Mouse (Mus musculus) bone marrow macrophage, adult 2 months (primary cell): ENCODE results near the gene Plod3. TPM values are rescaled to one million over a fixed set of nuclear protein-coding genes. Genes with fewer than 3 reads are reported as not detected.

Experiments used
- H3K27ac ChIP-seq: 2 replicates; pipeline ENCODE4 v1.5.1; 2012; ENCODE audit warnings: low read depth, low read length; ENCODE audit not compliant: insufficient read depth
- H3K4me1 ChIP-seq: 2 replicates; pipeline ENCODE4 v1.6.1; 2012; ENCODE audit warnings: low read length; ENCODE audit not compliant: control insufficient read depth, insufficient read depth
- H3K4me3 ChIP-seq: 2 replicates; pipeline ENCODE4 v1.5.1; 2012; ENCODE audit warnings: mild to moderate bottlenecking, low read length, moderate library complexity; ENCODE audit not compliant: insufficient read depth
- CTCF ChIP-seq: IDR thresholded peaks from 2 replicates; pipeline ENCODE4 v1.5.1; 2012; ENCODE audit warnings: low read depth, mild to moderate bottlenecking, low read length, moderate library complexity
- POLR2A ChIP-seq: IDR thresholded peaks from 2 replicates; pipeline ENCODE4 v1.6.1; 2012; ENCODE audit warnings: mild to moderate bottlenecking, low read depth, low read length, borderline replicate concordance
- polyA plus RNA-seq: library from polyadenylated mRNA; stranded (reverse); fragments of >200 nt; gene quantifications from 2 replicates; pipeline ENCODE4 v1.2.4, GENCODE M21; 2012; ENCODE audit not compliant: missing spikeins, insufficient read depth, insufficient read length

The Plod3 gene
- polyA plus RNA-seq, 1 experiment: 66.7 TPM

GRCm38 (mm10) chr5:137031076-137032032 is 44.5 kb downstream of the Plod3 start:
- Histone ChIP-seq H3K4me1 (peaks cover 16% of the 10 kb centered on the region), H3K27ac (no peak overlapping the region), H3K4me3 (peak overlapping the region; percentile 64)
- TF ChIP-seq POLR2A: no peak
- no peak for TF ChIP-seq CTCF

- Histone ChIP-seq H3K4me1 (peaks cover 16% of the 10 kb centered on the region), H3K4me3 (peak overlapping the region; percentile 64), H3K27ac (no peak overlapping the region)
- no peak for TF ChIP-seq CTCF
- TF ChIP-seq POLR2A: no peak
Observed at GRCm38 (mm10) chr5:137032033-137032421, 45.2 kb downstream of the Plod3 start.

- peaks cover 16% of the 10 kb centered on the region for H3K4me1 ChIP-seq
- TF ChIP-seq POLR2A (no peak), CTCF (no peak)
- H3K4me3 ChIP-seq: peak overlapping the region; percentile 64
- peak overlapping the region; percentile 10; the same call in 1 of the 2 replicates for H3K27ac ChIP-seq
Observed at GRCm38 (mm10) chr5:137032641-137033074, 45.8 kb downstream of the Plod3 start.

GRCm38 (mm10) chr5:137036211-137036610 is 49.4 kb downstream of the Plod3 start:
- TF ChIP-seq POLR2A (no peak), CTCF (no peak)
- no peak overlapping the region for H3K27ac ChIP-seq

DNA sequence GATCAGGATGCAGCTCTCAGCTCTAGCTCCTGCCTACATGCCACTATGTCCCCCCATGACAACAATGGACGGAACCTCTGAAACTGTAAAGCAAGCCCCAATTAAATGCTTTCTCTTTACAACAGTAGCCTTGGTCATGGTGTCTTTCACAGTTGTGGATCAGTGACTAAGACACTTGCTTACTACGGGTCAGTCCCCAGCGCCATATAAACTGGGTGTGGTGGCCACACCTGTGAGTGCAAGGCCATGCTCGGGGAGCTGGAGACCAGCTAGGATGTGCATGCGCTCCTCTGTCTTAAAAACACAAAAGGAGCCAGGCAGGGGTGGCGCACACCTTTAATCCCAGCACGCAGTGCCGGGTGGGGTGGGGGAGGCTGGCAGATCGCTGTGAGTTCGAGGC is 52.6 kb downstream of the Plod3 start:
- H3K4me1 ChIP-seq: no peaks in the 10 kb centered on the region
- no peak overlapping the region for H3K27ac ChIP-seq
- no peak overlapping the region for H3K4me3 ChIP-seq
- no peak for TF ChIP-seq CTCF
- no peak for TF ChIP-seq POLR2A

More at GRCm38 (mm10) chr5:137036211-137036610, 49.4 kb downstream of the Plod3 start:
- Histone ChIP-seq H3K4me3 (no peak overlapping the region), H3K4me1 (peaks cover 11% of the 10 kb centered on the region)

GRCm38 (mm10) chr5:137041442-137041841 is 54.6 kb downstream of the Plod3 start:
- TF ChIP-seq POLR2A (no peak), CTCF (no peak)
- Histone ChIP-seq H3K4me3 (no peak overlapping the region), H3K27ac (no peak overlapping the region), H3K4me1 (peaks cover 7% of the 10 kb centered on the region)

GRCm38 (mm10) chr5:137043997-137044396 is 57.2 kb downstream of the Plod3 start:
- peaks cover 17% of the 10 kb centered on the region for H3K4me1 ChIP-seq
- no peak for TF ChIP-seq POLR2A
- TF ChIP-seq CTCF: no peak
- H3K27ac ChIP-seq: no peak overlapping the region
- no peak overlapping the region for H3K4me3 ChIP-seq

DNA sequence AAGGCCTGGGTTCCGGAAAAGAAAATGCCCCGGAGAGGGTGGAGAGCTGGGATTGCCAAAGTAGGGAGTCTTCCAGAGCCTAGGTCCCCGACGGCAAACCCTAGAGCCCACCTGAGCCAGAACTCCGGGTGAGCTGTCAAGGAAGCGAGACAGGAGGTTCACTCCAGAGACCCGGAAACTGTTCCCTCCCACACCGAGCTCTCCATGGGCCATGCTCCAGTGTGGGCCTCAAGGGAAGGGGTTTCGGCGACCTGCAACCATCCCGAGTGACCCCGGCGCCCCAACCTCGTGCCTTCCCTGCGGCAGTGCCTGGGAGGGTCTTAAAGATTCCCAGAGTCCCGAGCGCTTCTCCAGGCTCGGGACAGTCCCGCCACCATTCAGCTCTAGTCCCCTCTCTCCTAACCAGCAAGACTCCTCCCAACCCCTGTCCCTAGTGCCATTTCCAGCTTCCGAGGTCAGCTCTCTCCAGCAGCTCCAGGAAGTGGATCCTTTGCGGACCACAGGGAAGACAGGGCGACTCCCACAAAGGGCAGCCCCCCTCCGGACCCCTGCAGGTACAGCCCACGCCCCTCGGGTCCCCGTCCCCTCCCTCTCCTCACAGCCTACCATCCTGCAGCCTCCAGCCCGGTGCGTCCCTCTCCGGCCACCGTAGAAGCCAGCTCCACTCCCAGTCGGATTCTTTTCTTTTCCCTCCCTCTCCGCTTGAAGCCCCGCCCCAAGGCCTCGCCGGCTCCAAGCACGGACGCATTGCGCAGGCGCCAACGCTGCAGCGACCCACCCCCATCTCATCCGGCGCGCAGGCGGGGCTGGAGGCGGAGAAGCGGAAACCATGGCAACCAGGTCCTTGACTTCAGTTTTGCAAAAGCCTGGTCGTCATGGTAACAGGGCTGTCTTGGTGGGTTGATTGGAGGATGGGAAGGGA is 58.8 kb downstream of the Plod3 start, which contains the start of gene Ap1s1:
Ap1s1 (minus strand) TSS at position 734 of the 922 bp plus-strand sequence.
- H3K4me1 ChIP-seq: peaks cover 23% of the 10 kb centered on the region
- H3K4me3 ChIP-seq: peak within 1 kb of the TSS; percentile 93
- TF ChIP-seq POLR2A: peak; percentile 5; the same call in 1 of the 2 replicates
- TF ChIP-seq CTCF: no peak; the same call in 1 of the 2 replicates
- H3K27ac ChIP-seq: peak within 1 kb of the TSS; percentile 74

Other genes starting within 250 kb of the Plod3 start
- not detected in 2 replicates for gene Col26a1, start 103.8 kb upstream of the Plod3 start, polyA plus RNA-seq
- 37.3 and 44.9 TPM in 2 replicates for gene Ift22, start 78.9 kb upstream of the Plod3 start, polyA plus RNA-seq
- 146 and 149 TPM in 2 replicates for gene Fis1, start 33.7 kb upstream of the Plod3 start, polyA plus RNA-seq
- gene Cldn15, start 20.4 kb upstream of the Plod3 start, polyA plus RNA-seq: not detected in 2 replicates
- gene Znhit1, start 1.0 kb downstream of the Plod3 start, polyA plus RNA-seq: 75.0 and 82.2 TPM in 2 replicates
- gene Vgf, start 39.4 kb downstream of the Plod3 start, polyA plus RNA-seq: not detected in 2 replicates
- 92.4 and 96.8 TPM in 2 replicates for gene Ap1s1, start 59.1 kb downstream of the Plod3 start, polyA plus RNA-seq
- gene Serpine1, start 85.2 kb downstream of the Plod3 start, polyA plus RNA-seq: 9.7 and 10.6 TPM in 2 replicates
- gene Trim56, start 129.2 kb downstream of the Plod3 start, polyA plus RNA-seq: 14.9 and 18.9 TPM in 2 replicates
- gene Muc3, start 162.3 kb downstream of the Plod3 start, polyA plus RNA-seq: not detected in 2 replicates
- not detected in 2 replicates for gene Muc3a, start 225.4 kb downstream of the Plod3 start, polyA plus RNA-seq